Mouse (Mus musculus) bone marrow, adult 2 months (tissue): ENCODE results near the gene Ndufa13.

ENCODE experiments used
- CTCF ChIP-seq: fragments of 200-500 bp; IDR thresholded peaks from 2 replicates; pipeline ENCODE4 v1.5.1; 2011; ENCODE audit warnings: low read length, control low read depth; ENCODE audit not compliant: control insufficient read depth, insufficient read depth
- POLR2A ChIP-seq: fragments of 200-500 bp; IDR thresholded peaks from 2 replicates; pipeline ENCODE4 v1.6.1; 2011; ENCODE audit warnings: low read depth, mild to moderate bottlenecking, control low read depth, low read length, borderline replicate concordance; ENCODE audit not compliant: control insufficient read depth

- no peak for TF ChIP-seq POLR2A
- no peak for TF ChIP-seq CTCF
Measured at GRCm38 (mm10) chr8:69907106-69907505, 4.7 kb upstream of the Ndufa13 start.
